In the genomic region with DNA sequence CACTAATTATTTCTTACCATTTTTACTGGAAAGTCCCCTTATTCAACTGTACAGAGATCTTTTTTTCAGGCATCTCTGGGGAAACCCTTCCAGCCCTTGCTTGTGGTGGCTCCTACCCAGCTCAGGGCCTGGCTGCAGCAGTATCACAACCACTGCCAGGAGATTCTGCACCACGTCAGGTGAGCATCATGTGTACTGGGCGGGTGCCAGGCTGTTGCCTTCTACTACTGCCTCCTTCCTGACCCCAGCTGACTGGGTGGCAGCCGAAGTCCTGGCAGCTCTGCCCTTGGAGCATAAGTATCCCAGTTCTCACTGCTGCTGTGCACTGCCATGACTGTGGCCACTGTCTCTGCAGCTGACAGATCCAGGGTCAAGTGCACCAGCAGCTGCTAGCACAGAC, we compare ENCODE assay signal across 14 mouse cellular contexts. TPM values are rescaled to one million over a fixed set of nuclear protein-coding genes. Genes with fewer than 3 reads are reported as not detected.
DNase-seq lines count a peak whose midpoint lies in the region; TF ChIP-seq lines count a peak whose summit lies in the region.
"Had no signal": no experiment of that assay in that cellular context is flagged by ENCODE, and none has a peak within 500 bp of the region (broad histone marks: within the 10 kb centered on the region; RNA-seq: fewer than 3 reads in every experiment).

No protein-coding gene starts in this region.

- 61% methylated on average over 3 of the region's 3 CpGs for WGBS in heart, adult 2 months
- 84% methylated on average over 3 of the region's 3 CpGs for whole genome bisulfite sequencing in heart, embryonic 10.5 days

- intact Hi-C loops in heart, adult 2 months (cut with DNase I), result loop anchor here (5.0 kb wide), 1 partner anchor 304 kb away; no protein-coding TSS in a partner anchor
- intact Hi-C loops in heart, postnatal 25 days (cut with DNase I), result no loop called here

- DNase-seq in heart, adult 2 months, result peak; percentile 75 to 86
- DNase-seq in heart, embryonic 10.5 days (ENCODE audit: low spot score), result no peak
- peak; percentile 73 to 83 for DNase-seq in heart, adult 9 months (ENCODE audit: low spot score in 2 of 2)
- peak; percentile 22 for DNase-seq in heart, postnatal 25 days (ENCODE audit: low spot score)
- peak; percentile 82 to 86 for DNase-seq in kidney, postnatal 36 days
- no peak for DNase-seq in embryo, embryonic 9.5 days (ENCODE audit: extremely low spot score)
- DNase-seq in testis, postnatal 10 days (ENCODE audit: low spot score), result no peak
- DNase-seq: lung, postnatal 4 days; retina, postnatal 1 day; right cerebral cortex, postnatal 4 days; thymus, postnatal 14 days had no signal

- no peak for TF ChIP-seq EP300 in heart, adult 2 months (IDR thresholded peaks at IDR 0.05; ENCODE audit: insufficient read depth, low read depth, low read length)

- no peak for TF ChIP-seq CTCF in heart, adult 2 months (IDR thresholded peaks at IDR 0.05)

- no peak for TF ChIP-seq POLR2A in heart, adult 2 months (IDR thresholded peaks at IDR 0.05; ENCODE audit: insufficient read depth, low read depth, low read length)

- no peaks in the 10 kb centered on the region for H3K36me3 ChIP-seq in heart, adult 2 months (ENCODE audit: control insufficient read depth, insufficient read depth, low read length)
- peaks cover 92% of the 10 kb centered on the region for H3K36me3 ChIP-seq in heart, embryonic 10.5 days

- H3K9me3 ChIP-seq in heart, embryonic 10.5 days, result no peaks in the 10 kb centered on the region
- H3K9me3 ChIP-seq: embryonic facial prominence, embryonic 10.5 days; lung, embryonic 15.5 days had no signal

- H3K27ac ChIP-seq in heart, adult 2 months, result peak overlapping the region; percentile 31
- H3K27ac ChIP-seq in heart, embryonic 10.5 days, result no peak overlapping the region
- H3K27ac ChIP-seq: embryonic facial prominence, embryonic 10.5 days; liver, embryonic 14.5 days; lung, embryonic 15.5 days had no signal

- H3K79me2 ChIP-seq in heart, adult 2 months (replicated peaks; ENCODE audit: control insufficient read depth, insufficient read depth, low read length), result no peaks in the 10 kb centered on the region

- no peaks in the 10 kb centered on the region for H3K27me3 ChIP-seq in heart, adult 2 months (ENCODE audit: control insufficient read depth, insufficient read depth, low read length)
- no peaks in the 10 kb centered on the region for H3K27me3 ChIP-seq in heart, embryonic 10.5 days (ENCODE audit: insufficient read depth, poor library complexity, severe bottlenecking)
- H3K27me3 ChIP-seq: lung, embryonic 15.5 days had no signal

- H3K9ac ChIP-seq in heart, adult 2 months (ENCODE audit: low read depth, low read length), result no peak overlapping the region
- H3K9ac ChIP-seq: liver, embryonic 14.5 days; lung, embryonic 15.5 days had no signal

- H3K4me3 ChIP-seq in heart, adult 2 months, result no peak overlapping the region
- no peak overlapping the region for H3K4me3 ChIP-seq in heart, embryonic 10.5 days
- H3K4me3 ChIP-seq: embryonic facial prominence, embryonic 10.5 days; lung, embryonic 15.5 days had no signal

- H3K4me1 ChIP-seq in heart, adult 2 months (ENCODE audit: control insufficient read depth, insufficient read depth, low read length), result no peaks in the 10 kb centered on the region; the same call in 1 of the 2 replicates
- H3K4me1 ChIP-seq in heart, embryonic 10.5 days, result no peaks in the 10 kb centered on the region
- H3K4me1 ChIP-seq: embryonic facial prominence, embryonic 10.5 days; lung, embryonic 15.5 days had no signal

RNA-seq across cellular contexts. Expression of a gene that starts 19.6 kb away (rescaled TPM):
- 10 to 100 TPM; 16.9 to 20.2 TPM for total RNA-seq in heart, adult 2 months (2021)
- polyA plus RNA-seq in heart, adult 2 months (2012; rRNA removed), result 17.2 TPM in 2 replicates
- 32.0 and 36.5 TPM in 2 replicates for polyA plus RNA-seq in heart, embryonic 10.5 days (2016; fragmentation: Nextera tagmentation; extraction: Ambion mirVana)
- 10 to 100 TPM; 19.2 to 22.0 TPM for total RNA-seq in heart, postnatal 25 days (2021)

Comparison
In these comparisons a context has a peak if more than half of its experiments do, and no peak if none do; other contexts are left out.
1. DNase-seq: peak in heart, adult 2 months (2 of 2), heart, adult 9 months (2 of 2), heart, postnatal 25 days (single experiment) and kidney, postnatal 36 days (2 of 2); none in heart, embryonic 10.5 days (single experiment), embryo, embryonic 9.5 days (single experiment) and testis, postnatal 10 days (single experiment).